Mouse (Mus musculus) heart, adult 9 months (tissue): ENCODE measurements around the gene Tpgs1.

Experiments
- DNase-seq, 2 experiments: peaks; one replicate each; pipeline ENCODE4 v3.0.0; 2022; ENCODE audit warnings: low spot score in 2 of 2

Gene Tpgs1

DNA sequence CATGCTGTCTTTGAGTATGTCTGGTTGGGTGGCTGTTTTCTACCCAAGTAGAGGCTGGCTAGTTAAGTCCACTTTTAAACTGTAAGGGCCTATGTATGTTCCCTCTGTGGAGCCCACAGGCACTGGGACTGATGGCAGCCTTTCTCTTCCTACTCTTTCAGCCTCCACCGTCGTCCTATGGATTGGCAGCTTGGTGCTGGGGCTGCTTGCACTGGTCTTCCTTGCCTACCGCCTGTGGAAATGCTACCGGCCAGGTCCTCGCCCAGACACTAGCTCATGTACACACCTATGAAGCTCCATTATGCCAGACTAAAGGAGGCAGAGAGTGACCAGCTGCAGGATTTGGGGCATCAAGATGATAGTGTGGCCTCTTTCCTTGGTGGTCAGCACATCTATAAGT is 1.1 kb upstream of the Tpgs1 start:
- DNase-seq: no peak

- peak in 1 of 2 experiments; percentile 67 for DNase-seq
These were observed 448 bp downstream of the Tpgs1 start for GRCm38 (mm10) chr10:79669576-79670057.

DNA sequence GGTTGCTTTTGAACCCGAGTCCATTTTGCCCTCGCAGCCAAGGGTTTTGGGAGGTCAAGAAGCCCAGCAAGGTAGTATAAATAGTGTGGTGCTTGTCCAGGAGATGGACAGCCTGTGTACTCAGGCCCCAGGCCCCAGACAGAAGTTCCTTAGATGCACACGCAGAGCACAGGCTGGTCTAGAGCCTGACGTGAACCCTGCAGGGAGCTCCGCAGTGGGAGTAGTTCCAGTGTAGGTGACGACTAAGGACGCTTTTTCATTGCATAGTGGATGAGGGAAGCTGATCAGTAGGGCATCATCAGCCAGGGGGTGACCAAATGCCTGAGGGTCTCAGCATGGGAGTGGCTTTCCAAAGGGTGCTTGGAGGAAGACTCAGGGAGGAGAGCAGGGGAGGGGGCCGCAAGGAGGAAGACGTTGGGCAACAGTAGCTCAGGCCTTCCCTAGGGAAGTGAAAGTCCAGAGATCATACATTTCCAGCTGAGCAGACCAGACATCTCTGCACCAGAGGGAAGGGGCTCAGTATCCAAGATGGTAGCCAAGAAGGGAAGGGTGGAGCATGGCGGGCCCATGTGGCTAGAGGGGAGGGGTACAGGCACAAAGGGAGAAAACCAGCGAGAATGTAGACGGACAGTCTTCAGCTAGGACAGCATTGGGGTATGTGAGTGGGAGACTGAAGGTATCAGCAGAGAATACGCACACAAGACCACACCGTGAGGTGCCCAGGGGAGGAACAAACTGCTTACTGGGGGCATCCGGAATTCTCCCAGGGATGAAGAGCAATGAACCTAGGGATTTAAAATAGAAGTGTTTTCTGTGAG is 1.1 kb downstream of the Tpgs1 start:
- DNase-seq: no peak

GRCm38 (mm10) chr10:79671396-79672087 is 2.4 kb downstream of the Tpgs1 start:
- DNase-seq: no peak

- no peak for DNase-seq
These were observed 2.9 kb downstream of the Tpgs1 start for GRCm38 (mm10) chr10:79672088-79672455.

GRCm38 (mm10) chr10:79673054-79673453 is 3.9 kb downstream of the Tpgs1 start:
- DNase-seq: no peak

DNA sequence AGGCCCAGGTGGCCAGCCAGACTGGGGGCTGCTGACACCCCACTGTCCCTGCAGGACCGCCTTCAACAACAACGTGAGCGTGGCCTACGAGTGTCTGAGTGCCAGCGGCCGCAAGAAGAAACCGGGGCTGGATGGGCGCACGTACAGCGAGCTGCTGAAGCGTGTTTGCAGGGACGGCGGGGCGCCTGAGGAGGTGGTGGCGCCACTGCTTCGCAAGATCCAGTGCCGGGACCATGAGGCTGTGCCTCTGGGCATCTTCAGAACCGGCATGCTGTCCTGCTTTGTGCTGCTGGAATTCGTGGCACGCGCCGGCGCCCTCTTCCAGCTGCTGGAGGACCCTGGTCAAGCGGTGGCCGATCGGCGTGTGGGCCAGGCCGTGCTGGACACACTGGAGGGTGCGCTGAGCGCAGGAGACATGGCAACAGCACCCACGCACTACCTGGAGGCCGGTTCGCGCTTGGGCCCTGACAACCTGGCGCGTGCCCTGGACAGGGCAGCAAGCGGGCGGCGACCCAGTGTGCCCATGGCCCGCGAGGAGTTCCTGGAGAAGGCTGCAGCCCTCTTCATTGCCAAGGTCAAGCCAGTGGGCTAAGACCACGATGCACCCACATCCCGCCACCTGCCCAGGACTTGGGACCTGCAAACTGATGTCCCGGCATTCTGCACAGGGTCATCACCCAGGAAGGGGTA is 6.3 kb downstream of the Tpgs1 start:
- no peak for DNase-seq

DNA sequence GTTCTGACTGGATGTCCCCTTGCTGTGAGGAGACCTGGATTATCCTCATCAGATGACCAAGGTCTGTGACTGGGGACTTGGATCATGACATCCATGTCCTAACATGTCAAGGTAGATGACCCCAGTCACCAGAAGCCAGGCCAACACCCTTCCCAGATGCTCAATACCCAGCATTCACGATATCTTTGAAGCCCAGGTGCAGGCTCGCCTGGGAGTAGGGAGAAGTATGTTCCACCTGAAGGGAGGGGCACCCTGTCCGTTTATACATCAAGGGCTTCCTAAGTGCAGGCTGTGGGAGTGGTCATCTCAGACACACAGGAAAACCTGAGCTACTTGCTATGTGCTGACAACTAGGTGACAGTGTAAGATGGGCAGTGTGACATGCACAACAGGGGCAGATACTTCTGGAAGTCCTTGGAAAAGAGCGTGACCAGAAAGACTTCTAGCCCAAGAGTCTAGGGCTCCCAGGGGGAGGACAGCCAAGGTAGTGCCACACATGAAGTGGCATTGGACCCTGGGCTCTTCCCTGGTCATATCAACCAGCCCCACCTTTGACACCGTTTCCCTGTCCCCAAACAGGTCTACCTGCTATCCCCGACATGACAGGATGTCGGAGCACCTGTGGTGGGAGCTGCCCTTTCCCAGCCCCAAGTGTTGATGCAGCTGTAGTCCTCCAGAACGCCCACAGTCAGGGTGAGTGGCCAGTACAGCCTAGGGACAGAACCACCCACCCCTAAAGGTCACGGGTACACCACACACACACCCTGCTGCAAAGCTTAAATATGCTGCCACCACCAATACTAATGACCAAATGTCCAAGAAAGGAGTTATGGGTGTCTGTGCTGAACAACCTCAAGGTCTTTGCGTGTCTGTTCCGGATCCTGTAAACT is 11.7 kb downstream of the Tpgs1 start:
- DNase-seq: peak in 1 of 2 experiments; percentile 64

GRCm38 (mm10) chr10:79681591-79682245 is 12.5 kb downstream of the Tpgs1 start, which contains the start of gene Cdc34:
Gene Cdc34, plus strand, starts transcription at chr10:79682195.
- DNase-seq: peak; percentile 100

DNA sequence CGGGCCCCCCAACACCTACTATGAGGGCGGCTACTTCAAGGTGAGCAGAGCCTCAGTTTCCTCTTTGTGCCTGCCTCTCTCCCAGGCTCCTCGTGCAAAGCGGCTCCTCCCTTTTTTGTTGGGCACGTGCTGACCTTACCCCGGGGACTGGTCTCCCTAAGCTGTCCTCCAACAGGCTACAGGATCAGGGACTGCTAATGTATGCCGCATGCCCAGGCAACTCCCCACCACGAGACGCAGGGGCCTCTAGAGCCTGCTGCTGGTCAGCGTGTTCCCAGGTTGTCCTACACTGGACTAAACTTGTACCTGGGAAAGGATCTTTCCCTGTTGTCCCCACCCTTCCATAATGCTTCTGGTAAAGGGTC is 13.4 kb downstream of the Tpgs1 start:
- DNase-seq: peak in 1 of 2 experiments; percentile 34

GRCm38 (mm10) chr10:79682916-79683582 is 13.9 kb downstream of the Tpgs1 start:
- peak; percentile 72 to 75 for DNase-seq

DNA sequence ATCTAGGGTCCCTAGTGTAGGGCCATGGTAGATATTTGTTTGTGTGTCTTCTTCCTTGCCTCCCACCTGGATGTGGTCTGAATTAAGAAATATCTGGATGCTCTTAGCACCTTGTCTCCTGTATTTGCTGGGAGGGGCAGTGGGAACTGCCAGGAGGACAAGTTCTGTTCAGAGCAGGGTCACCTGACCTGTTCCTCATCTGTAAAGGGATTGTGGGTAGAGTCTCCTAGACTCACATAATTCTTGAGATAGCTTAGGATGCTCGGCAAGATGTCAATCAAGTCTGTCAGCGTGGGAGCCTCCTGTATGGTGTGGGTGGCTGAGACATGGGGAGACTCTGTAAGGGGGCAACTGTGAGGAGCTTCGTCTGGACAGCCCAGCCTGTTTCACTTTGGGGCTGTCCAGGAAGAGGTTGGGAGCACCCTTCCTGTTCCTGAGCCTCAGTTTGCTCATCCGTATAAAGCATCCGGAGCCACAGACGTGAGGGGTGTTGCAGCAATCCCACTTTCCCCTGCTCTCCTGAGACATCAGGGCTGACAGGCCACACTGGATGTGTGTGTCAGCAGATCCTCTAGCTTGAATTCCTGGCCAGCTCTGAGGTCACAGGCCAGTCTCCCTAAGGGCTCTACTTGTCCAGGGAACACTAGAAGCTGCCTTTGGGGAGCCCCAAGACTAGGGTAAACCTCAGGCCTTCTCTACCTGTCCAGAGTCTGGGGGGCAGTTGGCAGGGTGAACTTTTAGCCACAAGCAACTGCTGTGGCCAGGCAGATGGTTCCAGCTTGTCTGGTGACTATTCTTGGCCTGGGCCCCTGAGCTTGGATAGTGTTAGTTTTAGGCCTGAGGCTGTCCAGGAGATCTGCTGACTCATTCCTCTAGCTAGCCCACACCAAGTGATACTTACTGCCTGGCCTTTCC is 14.8 kb downstream of the Tpgs1 start:
- peak; percentile 70 to 84 for DNase-seq

DNA sequence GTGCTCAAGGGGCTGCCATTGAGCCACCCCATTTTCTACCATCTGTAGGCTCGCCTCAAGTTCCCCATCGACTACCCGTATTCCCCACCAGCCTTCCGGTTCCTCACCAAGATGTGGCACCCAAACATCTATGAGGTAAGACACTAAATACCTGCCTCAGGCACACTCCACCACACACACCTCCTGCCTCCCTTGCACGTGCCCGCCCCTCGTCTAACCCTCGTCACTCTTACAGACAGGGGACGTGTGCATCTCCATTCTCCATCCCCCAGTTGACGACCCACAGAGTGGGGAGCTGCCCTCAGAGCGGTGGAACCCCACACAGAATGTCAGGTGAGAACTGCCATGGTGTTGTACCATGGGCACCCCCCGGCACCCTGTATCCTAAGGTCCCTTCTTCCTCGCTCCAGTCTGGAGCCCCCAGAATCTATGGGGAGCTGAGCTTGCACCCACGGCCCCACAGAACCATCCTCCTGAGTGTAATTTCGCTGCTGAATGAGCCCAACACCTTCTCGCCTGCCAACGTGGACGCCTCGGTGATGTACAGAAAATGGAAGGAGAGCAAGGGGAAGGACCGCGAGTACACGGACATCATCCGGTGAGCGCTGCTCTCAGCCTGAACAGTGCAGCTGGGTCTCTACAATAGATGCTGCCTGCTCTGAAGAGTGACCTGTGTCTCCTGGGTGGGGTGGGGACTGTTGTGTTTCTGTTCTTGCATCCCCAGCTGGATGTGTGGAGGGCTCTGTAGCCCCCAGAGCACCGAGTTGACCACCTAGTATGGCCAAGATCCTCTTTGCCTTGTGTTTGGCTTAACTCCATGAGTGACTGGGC is 15.8 kb downstream of the Tpgs1 start:
- no peak for DNase-seq

DNA sequence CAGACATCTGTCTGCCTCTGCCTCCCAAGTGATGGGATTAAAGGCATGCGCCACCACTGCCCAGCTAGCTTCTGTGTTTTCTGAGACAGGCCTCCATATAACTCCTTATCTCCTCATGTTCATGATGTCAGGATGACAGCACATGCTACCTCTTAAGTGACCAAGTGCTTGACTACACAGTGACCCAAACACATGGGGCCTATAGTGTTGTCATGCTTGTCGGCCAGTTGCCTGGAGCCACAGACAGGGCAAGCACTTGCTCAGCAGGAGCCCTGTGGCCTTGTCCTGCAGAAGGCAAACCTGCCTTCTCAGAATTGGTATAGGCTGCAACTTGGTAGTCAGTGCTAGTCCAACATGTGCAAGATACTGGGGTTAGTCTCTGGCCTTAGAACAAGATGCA is 17.1 kb downstream of the Tpgs1 start:
- DNase-seq: no peak

GRCm38 (mm10) chr10:79686691-79687090 is 17.5 kb downstream of the Tpgs1 start:
- peak; percentile 71 to 72 for DNase-seq

DNA sequence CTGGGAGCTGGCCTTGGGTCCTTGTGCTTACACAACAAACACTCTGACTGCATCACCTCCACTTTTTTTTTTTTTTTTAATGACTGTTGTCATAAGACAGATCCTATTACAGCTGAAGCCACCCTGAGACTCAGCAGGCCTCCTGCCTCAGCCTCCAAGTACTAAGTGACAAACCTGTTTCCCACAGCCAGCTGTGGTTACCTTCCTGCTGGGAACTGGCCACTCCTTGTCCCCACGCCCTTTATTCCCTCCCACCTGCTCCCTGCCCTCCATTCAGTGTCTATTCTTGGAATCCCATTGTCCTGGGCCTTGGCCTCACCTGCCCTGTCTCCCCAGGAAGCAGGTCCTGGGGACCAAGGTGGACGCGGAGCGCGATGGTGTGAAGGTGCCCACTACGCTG is 18.3 kb downstream of the Tpgs1 start:
- DNase-seq: no peak

- DNase-seq: no peak
These were observed 19.6 kb downstream of the Tpgs1 start, which contains the start of gene Gzmm for GRCm38 (mm10) chr10:79688720-79689119. Gene Gzmm, plus strand, starts transcription at chr10:79689020.

GRCm38 (mm10) chr10:79689178-79689577 is 20.0 kb downstream of the Tpgs1 start:
- no peak for DNase-seq
